Mouse (Mus musculus): ENCODE results near the gene Esrra.

GRCm38 (mm10) chr19:6925611-6926329 lies 4.2 kb upstream of the Esrra start:
- TF ChIP-seq POLR2A (IDR thresholded peaks at IDR 0.05; ENCODE audit: borderline replicate concordance, control insufficient read depth, low read depth, low read length) (no peak), CTCF (IDR thresholded peaks at IDR 0.05; ENCODE audit: control insufficient read depth, insufficient read depth, low read length) (no peak)
